Mouse (Mus musculus) ES-E14 (cell line): ENCODE results near the gene Bcl10.

Experiments
- CHD2 ChIP-seq: IDR thresholded peaks from 2 replicates; pipeline ENCODE4 v1.6.1; 2014; ENCODE audit warnings: mild to moderate bottlenecking, low read depth, low read length, inconsistent platforms
- ZC3H11A ChIP-seq: IDR thresholded peaks from 2 replicates; pipeline ENCODE4 v1.6.1; 2012; ENCODE audit warnings: low read depth, mild to moderate bottlenecking, inconsistent platforms, low read length, borderline replicate concordance
- ZNF384 ChIP-seq: IDR thresholded peaks from 2 replicates; pipeline ENCODE4 v1.6.1; 2012; ENCODE audit warnings: low read depth, low read length, inconsistent platforms

DNA sequence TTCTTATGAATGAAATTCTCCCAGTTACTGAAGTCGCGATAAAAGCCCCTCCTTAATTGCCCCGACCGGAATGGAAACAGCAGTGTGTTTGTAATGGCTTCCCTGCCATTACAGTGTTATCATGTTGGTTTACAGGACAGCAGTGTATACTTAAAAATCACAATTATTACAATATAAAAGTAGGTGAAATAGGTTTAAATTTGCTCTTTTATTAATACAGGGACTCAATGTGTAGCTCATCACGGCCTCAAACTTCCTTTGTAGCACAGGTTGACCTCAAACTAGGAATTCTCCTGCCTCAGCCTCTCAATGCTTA lies 28.2 kb downstream of the Bcl10 start:
- TF ChIP-seq ZNF384: no peak
- no peak for TF ChIP-seq CHD2
- TF ChIP-seq ZC3H11A: no peak
